Mouse (Mus musculus) retina, postnatal 1 day (tissue): ENCODE results near the gene Faf2.

Experiments used
- DNase-seq: peaks from one replicate; pipeline ENCODE4 v3.0.0-alpha.2; 2012

The Faf2 gene

DNA sequence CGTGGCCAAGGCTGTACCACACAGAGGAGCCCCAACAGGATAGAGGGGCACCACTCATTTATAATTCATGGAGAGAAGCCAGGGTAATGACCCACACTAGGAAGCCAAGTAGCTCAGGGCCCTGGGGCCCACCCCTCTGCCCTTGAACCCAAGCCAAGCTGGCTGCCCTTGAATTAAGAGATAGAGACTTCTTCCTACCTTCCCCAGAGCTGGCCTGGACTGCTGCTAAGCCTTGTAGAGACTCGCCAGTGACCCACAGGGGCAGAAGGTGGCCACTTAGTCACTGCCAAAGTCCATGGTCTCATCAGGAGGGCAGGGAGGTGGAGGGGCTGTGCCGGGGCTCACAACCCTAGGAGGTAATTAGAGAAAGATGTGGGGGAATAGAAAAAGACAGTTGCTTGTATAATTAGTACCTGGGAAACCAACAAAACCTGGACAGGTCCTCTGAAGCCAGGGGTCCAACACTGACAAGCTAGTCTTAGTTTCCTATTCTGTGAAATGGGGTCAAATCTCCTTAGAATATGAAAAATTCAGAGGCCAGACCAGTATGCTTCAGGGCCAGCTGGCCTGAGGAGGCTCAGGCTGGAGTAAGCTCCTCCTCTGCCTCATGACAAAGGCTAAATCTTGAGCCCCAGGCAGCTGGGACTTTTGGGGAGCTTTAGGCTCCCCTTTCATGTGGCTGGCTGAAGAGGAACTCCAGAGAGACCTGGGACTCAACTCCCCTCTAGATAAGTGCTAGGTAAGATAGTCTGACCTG is 62.7 kb downstream of the Faf2 start:
- no peak for DNase-seq

DNA sequence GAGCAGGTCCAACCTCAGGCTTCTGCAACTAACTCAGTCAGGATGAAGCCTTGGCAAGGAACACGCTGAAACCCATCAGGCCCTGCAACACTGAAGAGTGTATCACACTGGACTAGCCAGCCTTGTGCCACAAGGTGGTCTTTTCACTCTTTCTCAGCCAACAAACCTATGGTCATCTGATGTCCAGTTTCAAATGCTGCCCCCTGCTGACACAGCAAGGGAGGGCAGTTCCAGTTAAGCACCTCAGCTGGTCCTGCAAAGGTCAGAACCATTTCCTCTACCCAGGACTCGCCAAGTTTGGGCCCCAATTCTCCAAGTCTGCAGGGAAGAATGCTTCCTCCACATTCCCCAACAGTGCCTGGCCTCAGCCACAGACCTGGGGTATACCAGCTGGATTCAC is 63.6 kb downstream of the Faf2 start:
- peak; percentile 72 for DNase-seq

DNA sequence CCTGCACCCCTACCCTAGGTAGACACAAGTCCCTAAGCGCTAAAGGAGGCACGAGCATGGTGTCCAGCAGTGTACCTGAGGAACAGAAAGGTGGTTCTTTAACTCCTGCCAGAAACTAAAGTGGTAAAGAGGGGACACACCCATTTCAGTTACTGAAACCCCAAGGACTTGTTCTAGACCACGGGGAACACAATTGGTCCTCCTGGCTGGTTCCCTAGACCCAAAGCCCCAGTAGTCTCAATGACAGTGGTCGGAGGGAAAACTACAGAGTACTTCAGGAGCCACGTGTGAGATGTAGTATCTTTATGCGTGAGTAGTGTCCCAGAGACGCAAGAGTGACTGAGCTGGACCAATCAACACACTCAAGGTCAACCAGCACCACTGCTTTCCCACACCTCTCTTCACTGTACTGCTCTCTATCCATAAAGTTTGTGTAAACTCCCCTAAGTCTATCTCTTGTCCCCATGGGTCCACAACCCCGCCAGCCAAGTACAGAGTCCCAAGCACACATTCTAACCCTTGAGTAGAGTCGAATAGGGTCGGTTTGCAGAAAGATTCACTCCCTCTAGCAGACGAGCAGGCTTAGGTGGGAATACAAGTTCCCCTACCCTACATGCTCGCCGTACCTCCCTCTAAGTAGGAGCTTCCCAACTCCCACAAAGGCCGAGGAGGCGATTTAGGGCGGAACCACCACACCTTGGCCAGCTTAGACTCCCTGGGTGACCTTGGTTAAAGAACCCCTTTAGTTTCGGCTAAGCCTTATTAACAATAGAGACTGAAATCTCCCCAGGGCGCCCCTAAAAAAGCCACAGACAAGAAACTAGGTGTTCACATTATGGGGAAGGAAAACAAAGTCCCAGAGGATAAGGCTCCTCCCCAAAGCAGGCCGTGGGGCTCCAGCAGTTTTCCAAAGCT is 64.8 kb downstream of the Faf2 start:
- DNase-seq: peak; percentile 6

DNA sequence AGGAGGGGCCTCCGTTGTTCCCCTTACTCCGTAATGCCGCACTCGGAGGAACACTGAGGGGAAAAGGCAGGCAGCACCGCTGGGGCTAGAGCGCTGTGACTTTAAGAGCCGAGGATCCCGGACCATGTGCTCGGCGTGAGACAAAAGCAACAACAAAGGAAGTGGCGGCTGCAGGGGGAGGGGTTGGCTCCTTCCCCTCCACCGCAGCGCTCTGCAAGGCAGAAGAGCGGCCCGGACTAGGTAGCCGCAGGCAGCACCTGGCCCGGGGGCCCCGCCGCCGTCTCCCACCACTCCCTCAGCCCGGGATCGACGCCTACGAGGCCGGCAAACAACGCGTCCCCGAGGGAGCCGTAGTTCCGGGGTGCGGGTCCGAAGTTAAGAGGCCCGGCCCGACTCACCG is 65.5 kb downstream of the Faf2 start:
- DNase-seq: peak; percentile 89

DNA sequence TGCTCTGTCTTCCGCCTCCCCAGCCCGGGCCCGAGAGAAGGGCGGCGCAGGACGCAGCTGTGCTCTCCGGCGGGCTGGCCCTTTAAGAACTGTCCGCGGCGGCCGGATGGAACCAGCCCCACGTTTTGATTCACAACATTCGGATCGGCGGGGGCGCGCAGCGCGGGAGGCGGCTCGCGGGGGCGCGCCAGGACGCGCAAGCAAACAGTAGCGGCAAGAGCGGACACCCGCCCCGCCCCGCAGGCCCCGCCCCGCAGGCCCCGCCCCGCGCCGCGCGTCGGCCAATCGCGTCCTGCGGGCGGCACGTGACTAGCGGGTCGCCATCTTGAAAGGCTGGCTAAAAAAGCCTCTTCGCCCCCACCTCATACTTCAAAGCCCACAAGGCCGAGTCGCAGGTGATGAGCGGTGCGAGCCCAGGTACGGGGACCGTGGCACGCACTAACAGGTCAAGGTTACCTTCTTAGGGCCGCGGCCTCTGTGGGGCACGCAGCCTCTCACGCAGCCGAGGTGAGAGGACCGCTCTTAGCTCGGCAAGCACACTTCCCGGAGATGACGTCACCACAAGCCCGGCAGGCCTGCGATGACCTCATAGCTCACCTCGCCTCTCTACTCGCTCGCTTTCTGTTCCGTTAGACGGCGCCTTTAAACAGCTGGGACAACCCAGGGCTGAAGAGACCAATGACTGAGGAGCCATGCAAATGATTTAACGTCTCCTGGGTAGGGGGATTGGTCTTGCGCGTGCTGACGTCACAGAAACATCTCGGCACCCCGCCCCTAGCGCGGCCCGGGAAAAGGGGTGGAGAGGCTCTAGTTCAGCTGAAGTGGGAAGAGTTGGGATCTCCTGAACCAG is 66.2 kb downstream of the Faf2 start:
- DNase-seq: peak; percentile 97

DNA sequence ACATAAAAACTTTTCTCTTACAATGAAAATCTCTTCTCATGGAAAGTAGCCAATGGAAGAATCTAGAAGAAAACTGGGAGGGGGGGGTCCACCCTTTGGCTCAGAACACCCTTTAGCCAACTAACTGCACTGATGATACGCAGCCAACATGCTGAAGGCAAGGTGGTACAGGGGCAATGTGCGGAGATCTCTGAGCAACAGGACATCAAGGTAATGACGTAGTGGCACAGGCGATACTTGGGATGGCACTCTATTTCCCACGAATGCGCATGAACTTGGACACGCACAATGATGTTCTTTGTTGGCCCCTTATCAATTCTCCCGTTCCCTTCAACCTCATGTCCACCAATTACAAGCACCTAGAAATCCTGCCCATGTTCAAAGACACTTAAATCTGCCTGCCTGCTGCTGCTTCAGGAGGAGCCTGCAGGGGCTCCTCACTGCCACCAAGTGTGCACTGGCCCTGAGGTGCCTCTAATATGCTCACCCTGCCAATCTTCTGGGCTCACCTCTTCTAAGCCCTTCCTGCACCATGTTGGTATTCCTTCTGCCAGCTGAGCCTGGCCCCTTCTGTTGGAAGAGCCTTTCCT is 68.7 kb downstream of the Faf2 start:
- no peak for DNase-seq

DNA sequence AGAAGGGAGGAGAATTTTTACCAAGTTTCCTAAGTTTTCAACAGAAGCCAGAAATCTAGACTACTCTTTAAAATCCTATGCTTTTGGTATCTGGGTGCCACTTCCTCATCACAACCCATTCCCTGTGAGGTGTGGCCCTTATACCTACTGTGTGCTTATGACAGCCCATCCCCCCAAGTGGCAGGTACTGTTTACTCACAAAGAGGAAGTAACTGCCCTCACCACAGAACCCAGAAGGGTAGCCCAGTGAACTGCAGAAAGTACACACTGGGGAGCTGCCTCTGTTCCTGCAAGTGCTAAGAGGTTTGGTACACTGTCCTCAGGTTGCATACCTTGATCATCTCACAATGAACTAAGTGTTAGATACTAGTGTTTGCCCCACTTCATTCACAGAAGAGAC is 70.2 kb downstream of the Faf2 start:
- no peak for DNase-seq

DNA sequence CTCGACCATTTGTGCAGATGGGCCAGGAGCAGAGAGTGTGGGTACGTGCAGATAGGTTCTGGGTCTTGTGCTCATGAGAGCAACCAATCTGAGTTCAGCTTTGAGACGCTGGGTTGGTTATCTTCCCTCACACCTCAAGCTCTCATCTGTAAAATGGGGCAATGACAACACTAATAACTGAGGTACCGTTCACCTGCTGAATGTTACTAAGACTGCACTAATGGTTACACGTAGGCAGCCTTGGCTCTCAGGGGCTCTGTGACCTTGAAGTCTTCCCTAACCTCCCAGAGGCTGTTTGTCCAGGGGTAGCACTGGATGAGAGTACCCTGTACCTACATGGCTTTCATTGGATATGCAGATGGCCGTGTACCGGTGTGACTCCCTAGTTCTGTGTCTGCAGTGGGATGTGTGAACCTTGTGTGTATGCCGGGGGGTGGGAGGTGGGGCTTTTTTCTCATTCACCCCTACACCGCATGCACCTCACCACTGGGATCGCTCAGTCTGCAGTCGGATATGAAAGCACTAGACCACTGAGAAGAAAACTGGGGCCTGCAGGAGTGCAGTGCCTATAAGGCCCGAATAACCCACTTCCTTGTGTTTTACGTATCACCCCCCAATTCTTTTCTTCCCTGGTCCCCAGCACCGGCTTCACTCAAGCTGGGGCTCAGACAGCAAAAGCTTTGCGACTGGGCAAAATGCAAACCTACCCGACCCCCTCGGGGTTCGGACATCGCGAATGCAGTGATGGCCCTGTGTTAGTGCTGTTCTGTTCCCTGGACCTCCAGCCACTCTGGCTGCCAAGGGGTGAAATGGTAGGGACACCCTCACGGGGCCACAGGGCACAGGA is 71.3 kb downstream of the Faf2 start:
- DNase-seq: peak; percentile 25

DNA sequence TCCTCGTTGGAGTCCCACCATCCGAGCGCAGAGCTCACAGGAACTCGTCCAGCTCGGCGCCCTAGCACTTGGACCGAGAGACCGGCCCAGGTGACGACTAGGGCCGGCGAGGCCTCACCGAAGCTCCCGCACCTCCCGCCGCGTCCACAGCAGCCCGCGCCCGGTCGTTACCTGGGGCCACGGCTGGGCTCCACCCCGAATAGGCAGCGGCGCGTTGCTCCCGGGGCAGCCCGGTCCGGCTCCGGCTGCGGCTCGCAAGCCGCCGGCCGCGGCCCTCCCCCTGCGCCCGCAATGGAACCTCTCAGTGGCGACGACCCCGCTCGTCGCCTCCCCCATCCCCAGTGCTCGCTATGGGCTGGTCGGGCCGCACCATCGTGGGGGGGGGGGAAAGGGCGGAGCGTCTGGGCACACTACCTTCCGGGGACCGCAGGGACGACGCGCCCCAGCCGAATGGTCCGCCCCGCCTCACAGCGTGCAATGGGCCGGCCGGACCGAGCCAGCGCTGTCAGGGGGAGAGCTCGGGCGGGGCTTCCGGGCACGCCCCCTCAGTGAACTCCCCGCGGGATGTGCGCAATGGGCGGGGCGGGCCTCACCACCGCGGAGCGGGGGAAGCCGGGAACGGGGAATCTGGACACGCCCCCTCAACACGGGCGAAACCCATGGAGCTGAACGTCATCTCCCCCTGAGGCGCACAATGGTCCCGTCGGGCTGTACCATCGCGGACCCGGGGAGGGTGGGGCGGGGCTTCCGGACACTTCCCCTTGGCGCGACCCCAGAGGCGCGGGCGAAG is 72.2 kb downstream of the Faf2 start, which contains the start of gene Rnf44:
Gene Rnf44, minus strand, starts transcription at position 350 of the 790 bp plus-strand sequence.
- DNase-seq: peak; percentile 100

DNA sequence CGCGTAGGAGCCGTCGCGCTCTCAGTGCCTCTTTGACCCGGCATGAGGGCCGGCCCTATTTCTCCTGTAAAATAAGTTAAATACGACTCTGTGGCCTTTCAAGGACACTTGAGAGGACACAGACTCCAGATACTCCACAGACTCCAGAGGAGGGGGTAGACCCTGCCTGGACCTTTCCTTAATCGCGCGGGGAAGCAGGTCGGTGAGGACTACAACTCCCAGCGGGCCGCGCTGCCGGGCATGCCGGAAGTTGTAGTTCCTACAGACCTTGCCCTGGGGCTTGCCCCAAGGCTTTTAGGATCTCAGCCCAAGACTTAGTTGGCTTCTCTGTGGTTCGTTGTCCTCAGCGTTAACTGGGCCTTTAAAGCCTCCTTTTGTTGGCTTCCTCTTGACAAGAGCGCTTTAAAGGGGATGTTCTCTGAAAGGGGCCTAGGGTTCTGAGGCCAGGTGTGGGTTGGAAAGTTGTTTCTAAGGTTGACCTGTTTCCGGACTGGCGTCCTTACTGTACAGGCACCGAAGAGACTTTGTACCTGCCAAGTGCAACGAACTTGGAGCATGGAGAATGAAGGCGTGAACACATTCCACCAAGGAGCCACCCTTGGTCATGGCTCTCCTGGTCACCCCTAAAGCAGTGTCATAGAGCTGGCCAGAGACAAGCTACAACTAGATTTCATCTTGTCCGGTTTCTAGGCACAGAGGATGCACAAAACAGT is 72.9 kb downstream of the Faf2 start:
- no peak for DNase-seq

DNA sequence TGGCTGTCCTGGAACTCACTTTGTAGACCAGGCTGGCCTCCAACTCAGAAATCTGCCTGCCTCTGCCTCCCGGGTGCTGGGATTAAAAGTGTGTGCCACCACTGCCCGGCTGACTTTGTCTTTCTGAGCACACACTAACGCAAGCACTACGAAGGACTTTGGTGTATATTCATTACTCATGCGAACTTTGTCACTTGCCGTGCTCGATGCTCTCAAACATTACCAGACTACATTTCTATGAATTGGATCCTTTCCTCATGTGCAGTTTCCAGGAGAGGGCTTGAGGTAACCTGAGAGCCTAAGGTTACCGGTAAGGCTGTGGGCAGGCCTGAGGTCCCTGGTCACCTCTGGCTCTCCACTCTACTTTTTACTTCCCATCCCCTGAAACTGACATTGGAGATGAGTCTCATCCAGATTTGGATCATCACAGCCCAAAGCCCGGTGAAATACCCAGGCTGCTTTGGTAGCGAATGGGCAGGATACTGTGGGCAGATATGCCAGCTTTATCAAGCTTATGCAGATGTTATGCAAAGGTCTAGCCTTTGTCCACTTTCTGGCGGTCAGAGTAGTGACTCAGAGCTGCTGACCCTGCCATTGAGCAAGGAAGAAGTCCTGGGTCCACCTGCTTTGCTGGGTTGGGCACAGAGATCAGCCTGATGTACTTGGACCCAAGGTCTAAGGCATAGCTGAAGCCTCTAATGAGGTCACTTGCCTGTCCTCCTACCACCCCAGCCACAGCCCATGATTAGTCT is 74.1 kb downstream of the Faf2 start:
- DNase-seq: no peak

DNA sequence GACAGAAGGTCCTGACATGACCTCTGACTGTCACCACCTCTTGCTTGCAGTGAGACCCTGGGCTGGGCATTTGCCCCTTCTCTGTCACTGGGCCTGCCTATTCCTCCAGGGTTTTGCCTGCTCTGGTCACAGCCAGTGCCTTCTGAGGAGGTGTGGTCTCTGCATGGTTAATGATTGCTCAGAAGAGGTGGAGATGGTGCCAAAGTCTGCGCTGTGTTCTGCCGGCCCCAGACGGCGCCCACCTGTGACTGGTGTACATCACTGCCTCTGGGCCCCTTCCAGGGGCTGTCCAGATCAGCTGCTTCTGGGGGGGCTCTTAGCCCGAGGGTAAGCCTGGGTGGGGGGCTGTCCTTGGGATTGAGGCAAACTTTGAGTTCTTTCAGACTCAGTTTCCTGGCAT is 79.7 kb downstream of the Faf2 start, which contains the start of gene Cdhr2:
Gene Cdhr2, plus strand, starts transcription at position 219 of the 400 bp plus-strand sequence.
- DNase-seq: no peak

DNA sequence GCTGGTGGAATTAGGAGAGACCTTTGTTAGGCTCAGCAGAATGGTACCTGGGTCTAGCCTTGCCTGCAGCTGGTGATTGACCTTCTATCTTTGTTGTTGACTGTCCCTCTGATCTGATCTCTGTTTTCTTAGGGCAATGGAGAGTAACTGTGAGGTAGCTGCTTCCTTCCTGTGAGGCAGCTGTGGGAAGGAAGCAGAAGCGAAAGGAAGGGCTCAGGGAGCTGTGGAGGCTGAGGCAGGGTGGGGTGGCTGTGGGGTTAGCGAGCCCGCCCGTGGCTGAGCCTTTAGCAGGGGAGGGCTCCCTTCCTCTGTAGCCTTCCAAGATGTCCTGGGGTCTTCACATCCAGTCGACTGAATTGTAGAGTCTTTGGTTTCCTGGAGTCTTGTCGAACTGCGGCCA is 80.9 kb downstream of the Faf2 start:
- no peak for DNase-seq

DNA sequence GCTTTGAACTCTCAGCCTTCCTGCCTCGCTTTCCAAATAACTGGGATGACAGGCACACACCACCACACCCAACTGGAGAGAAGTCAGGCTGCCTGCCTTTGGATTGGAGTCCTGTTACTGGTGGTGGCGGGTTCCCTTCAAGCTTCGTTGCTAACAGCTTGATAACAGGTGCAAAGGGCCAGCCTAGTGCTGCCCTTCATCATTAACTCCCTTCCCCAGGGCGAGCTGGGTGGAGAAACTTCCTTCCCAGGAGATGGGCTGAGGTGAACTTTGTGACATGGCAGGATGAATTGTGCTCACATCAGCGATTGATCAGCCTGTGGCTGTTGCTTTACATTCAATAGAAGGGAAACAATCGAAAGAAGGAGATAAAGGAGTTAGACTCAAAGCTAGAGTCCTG is 83.3 kb downstream of the Faf2 start:
- DNase-seq: no peak

DNA sequence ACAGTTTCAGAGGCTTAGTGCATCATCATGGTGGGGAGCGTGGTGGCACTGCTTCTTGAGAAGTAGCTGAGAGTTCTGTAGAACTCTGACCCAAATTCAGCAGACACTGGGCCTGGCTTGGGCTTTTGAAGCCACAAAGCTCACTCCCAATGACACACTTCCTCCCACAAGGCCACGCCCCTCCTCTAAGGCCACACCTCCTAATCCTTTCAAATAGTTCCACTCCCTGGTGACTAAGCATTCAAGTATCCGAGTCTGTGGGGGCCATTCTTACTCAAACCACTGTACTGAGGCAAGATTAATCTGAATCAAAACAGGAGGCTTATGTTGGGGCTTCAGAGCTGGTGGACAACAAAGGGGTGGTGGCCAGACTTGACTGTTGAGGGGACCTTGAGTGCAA is 89.3 kb downstream of the Faf2 start:
- no peak for DNase-seq
